Mouse (Mus musculus): Measurements from ENCODE around the gene Tspan18. TPM values are rescaled to one million over a fixed set of nuclear protein-coding genes. Genes with fewer than 3 reads are reported as not detected.

Tspan18 gene
- total and polyA plus RNA-seq, 3 experiments: 0.38 TPM; not detected in 2

DNA sequence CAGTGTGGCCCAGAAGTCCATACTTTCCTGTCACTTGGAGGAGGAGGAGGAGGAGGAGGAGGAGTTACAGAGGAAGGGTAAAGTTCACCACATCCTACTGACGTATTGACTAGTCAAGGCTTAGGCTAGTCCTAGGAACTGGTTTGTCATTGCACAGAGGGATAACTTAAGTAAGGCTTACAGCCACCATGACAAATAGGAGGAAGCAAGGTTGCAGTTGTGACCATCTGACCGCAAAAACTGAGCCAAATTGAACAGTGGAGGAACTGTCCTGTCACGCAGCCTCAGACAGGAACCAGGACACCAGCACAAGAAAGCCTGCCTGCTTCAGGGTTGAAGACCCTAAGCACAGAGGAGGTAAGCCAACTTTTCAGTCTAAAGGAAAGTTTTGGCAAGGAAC, 21.8 kb downstream of the Tspan18 start:
- Histone ChIP-seq H3K9ac (ENCODE audit: insufficient read depth, low read depth) (no peak overlapping the region), H3K79me2 (replicated peaks; ENCODE audit: control insufficient read depth, extremely low read depth, insufficient read depth, poor library complexity, severe bottlenecking) (no peaks in the 10 kb centered on the region), H3K36me3 (replicated peaks in 1 of 2; ENCODE audit: control insufficient read depth in 1 of 2, insufficient read depth in 1 of 2, low read length in 1 of 2) (no peaks in the 10 kb centered on the region), H3K27me3 (replicated peaks) (peaks cover 95% of the 10 kb centered on the region), H3K4me3 (replicated peaks in 1 of 3; ENCODE audit: low read depth in 2 of 3, low read length in 2 of 3, poor library complexity in 1 of 3) (no peak overlapping the region), H3K4me2 (ENCODE audit: insufficient read depth, low read depth, poor library complexity, severe bottlenecking) (no peak overlapping the region), H3K27ac (ENCODE audit: insufficient read depth, low read depth) (no peak overlapping the region), H3K9me3 (replicated peaks; ENCODE audit: low read length) (no peaks in the 10 kb centered on the region), H3K4me1 (ENCODE audit: control insufficient read depth in 1 of 2, insufficient read depth in 2 of 2) (no peaks in the 10 kb centered on the region)
- DNase-seq (ENCODE audit: extremely low read depth): no peak
- TF ChIP-seq MEF2A (IDR thresholded peaks at IDR 0.05; ENCODE audit: borderline replicate concordance, low read depth, low read length): no peak
- TF ChIP-seq IRF4 (IDR thresholded peaks at IDR 0.05; ENCODE audit: low read depth, low read length): no peak
- TF ChIP-seq MAX (IDR thresholded peaks at IDR 0.05; ENCODE audit: low read length): no peak
- no peak for TF ChIP-seq GABPA (IDR thresholded peaks at IDR 0.05; ENCODE audit: insufficient replicate concordance, low read depth, low read length)
- TF ChIP-seq HCFC1 (IDR thresholded peaks at IDR 0.05; ENCODE audit: low read depth, low read length): no peak
- no peak for TF ChIP-seq TCF12 (IDR thresholded peaks at IDR 0.05; ENCODE audit: low read depth, low read length)
- no peak for TF ChIP-seq EP300 (IDR thresholded peaks at IDR 0.05; ENCODE audit: low read length)
- no peak for TF ChIP-seq RAD21 (IDR thresholded peaks at IDR 0.05; ENCODE audit: low read depth, low read length)
- TF ChIP-seq PAX5 (IDR thresholded peaks at IDR 0.05; ENCODE audit: low read length): no peak
- no peak for TF ChIP-seq CTCF (conservative IDR thresholded peaks at IDR 0.05 in 1 of 2, IDR thresholded peaks at IDR 0.05 in 1 of 2; ENCODE audit: low read depth in 2 of 2, low read length in 2 of 2)
- no peak for TF ChIP-seq RCOR1 (conservative IDR thresholded peaks at IDR 0.05; ENCODE audit: low read depth, low read length)
- no peak for TF ChIP-seq JUN (IDR thresholded peaks at IDR 0.05; ENCODE audit: insufficient read depth, low read depth, low read length)
- no peak for TF ChIP-seq SIN3A (IDR thresholded peaks at IDR 0.05; ENCODE audit: low read length)
- in situ Hi-C loops (cut with MboI; ENCODE audit: low pct_ligation_motif_present, low pct_unique_long_range_greater_than_20kb, low sequenced_read_pairs) (no loop called here), dilution Hi-C loops (cut with MboI; ENCODE audit: extremely low pct_ligation_motif_present, extremely low pct_unique_long_range_greater_than_20kb, low sequenced_read_pairs) (no loop called here)

DNA sequence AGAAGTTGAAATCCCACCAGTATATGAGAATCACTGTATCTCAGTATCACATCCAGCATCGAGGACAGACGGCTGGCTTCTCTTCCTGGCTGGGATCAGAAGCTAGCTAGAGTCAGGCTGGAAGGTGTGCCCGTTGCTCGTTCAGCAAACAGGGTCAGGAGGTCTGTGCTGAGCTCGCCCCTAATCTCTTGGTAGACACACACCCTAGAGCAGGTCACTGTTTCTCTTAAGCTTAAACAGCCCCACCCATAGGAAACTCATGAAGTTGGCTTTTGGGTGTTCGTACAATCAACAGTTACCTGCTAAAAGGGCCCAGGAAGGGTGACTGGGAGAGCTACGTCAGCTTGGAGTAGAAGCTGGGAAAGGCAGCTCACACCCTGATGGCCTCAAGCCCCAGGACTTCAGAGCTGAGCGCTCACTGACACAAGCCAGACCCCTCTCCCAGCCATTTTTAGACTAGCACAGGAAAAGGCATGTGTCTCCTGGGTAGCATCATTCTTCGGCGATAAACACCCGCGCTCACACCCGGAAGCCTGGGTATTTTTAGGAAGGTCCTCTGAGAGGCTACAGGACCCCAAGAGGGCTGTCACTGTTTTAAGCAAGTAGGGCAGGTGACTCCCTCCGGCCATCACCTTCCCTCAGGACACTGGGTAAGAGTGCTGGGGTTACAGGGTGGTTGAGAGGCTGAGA, 24.4 kb downstream of the Tspan18 start:
- in situ Hi-C loops (cut with MboI; ENCODE audit: low pct_ligation_motif_present, low pct_unique_long_range_greater_than_20kb, low sequenced_read_pairs): no loop called here
- no peaks in the 10 kb centered on the region for H3K4me1 ChIP-seq (ENCODE audit: control insufficient read depth in 1 of 2, insufficient read depth in 2 of 2)
- DNase-seq (ENCODE audit: extremely low read depth): no peak
- no peak for TF ChIP-seq TCF12 (IDR thresholded peaks at IDR 0.05; ENCODE audit: low read depth, low read length)
- no peak for TF ChIP-seq PAX5 (IDR thresholded peaks at IDR 0.05; ENCODE audit: low read length)
- no peak for TF ChIP-seq ETS1 (conservative IDR thresholded peaks at IDR 0.05; ENCODE audit: low read depth, low read length)
- no peak for TF ChIP-seq GABPA (IDR thresholded peaks at IDR 0.05; ENCODE audit: insufficient replicate concordance, low read depth, low read length)
- no peak for TF ChIP-seq IRF4 (IDR thresholded peaks at IDR 0.05; ENCODE audit: low read depth, low read length)
- no peaks in the 10 kb centered on the region for H3K36me3 ChIP-seq (replicated peaks in 1 of 2; ENCODE audit: control insufficient read depth in 1 of 2, insufficient read depth in 1 of 2, low read length in 1 of 2)
- H3K79me2 ChIP-seq (replicated peaks; ENCODE audit: control insufficient read depth, extremely low read depth, insufficient read depth, poor library complexity, severe bottlenecking): no peaks in the 10 kb centered on the region
- H3K9ac ChIP-seq (ENCODE audit: insufficient read depth, low read depth): no peak overlapping the region
- H3K27me3 ChIP-seq (replicated peaks): peaks cover 91% of the 10 kb centered on the region
- no peak overlapping the region for H3K4me3 ChIP-seq (replicated peaks in 1 of 3; ENCODE audit: low read depth in 2 of 3, low read length in 2 of 3, poor library complexity in 1 of 3)
- no peak overlapping the region for H3K4me2 ChIP-seq (ENCODE audit: insufficient read depth, low read depth, poor library complexity, severe bottlenecking)
- no peak overlapping the region for H3K27ac ChIP-seq (ENCODE audit: insufficient read depth, low read depth)
- no peaks in the 10 kb centered on the region for H3K9me3 ChIP-seq (replicated peaks; ENCODE audit: low read length)
- dilution Hi-C loops (cut with MboI; ENCODE audit: extremely low pct_ligation_motif_present, extremely low pct_unique_long_range_greater_than_20kb, low sequenced_read_pairs): no loop called here

Measured in CH12.LX (cell line).